Mouse (Mus musculus): ENCODE data around the gene Chek2. TPM values are rescaled to one million over a fixed set of nuclear protein-coding genes. Genes with fewer than 3 reads are reported as not detected.
"Not testable (repeated sequence)": the region's sequence is repeated elsewhere in the genome, so short reads cannot be mapped to it uniquely, and the experiment has no call there.

The Chek2 gene
- polyA plus RNA-seq, 1 experiment from 2014 or later = 13.1 TPM

GRCm38 (mm10) chr5:110808821-110809666 is 30.7 kb upstream of the Chek2 start:
- H3K4me2 ChIP-seq (replicated peaks) = peak overlapping the region; percentile 95
- peaks cover 12% of the 10 kb centered on the region; the same call in 1 of the 2 replicates for H3K36me3 ChIP-seq
- H3K27me3 ChIP-seq = no peaks in the 10 kb centered on the region
- peaks cover 52% of the 10 kb centered on the region for H3K4me1 ChIP-seq
- peak overlapping the region; percentile 92 for H3K27ac ChIP-seq (replicated peaks)
- H3K9ac ChIP-seq (replicated peaks) = peak overlapping the region; percentile 96
- no peak for ATAC-seq (replicated peaks)
- no peaks in the 10 kb centered on the region for H3K9me3 ChIP-seq
- H3K4me3 ChIP-seq = peak overlapping the region; percentile 85
- under 1% methylated on average over 27 of the region's 27 CpGs for WGBS

DNA sequence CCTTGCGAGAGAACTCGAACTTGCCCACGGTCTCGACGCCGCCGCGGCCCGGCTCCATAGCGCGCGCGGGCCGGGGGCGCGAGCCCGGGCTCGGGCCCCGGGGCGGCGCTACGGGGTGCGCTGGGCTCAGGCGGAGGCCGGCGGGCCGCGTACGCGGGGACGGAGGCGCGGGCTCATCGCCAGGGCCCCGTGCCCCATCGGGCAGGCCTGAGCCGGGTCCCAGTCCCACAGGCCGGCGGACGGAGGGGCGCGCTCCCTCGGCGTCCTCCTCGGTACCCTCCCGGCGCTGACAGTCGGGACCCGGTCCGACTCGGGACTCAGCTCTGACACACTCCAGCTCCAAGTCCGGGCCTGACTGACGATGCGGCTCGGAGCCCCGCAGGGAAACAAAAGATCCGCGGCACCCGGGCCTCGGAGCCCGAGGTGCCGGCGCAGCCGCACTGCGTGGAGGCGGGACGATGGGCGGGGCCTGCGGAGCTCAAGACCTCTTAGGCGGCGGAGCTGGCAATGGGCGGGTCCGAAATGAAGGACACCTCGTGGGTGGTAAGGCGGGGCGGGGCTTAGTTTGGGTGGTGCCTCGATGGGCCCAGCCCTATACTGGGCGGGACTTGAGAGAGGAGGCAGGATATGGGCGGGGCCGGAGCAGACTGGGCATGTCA is 30.0 kb upstream of the Chek2 start, which contains the start of gene Ulk1:
Gene Ulk1, minus strand, starts transcription at position 431 of the 659 bp plus-strand sequence.
- H3K4me1 ChIP-seq = peaks cover 45% of the 10 kb centered on the region

GRCm38 (mm10) chr5:110824421-110824820 is 15.4 kb upstream of the Chek2 start:
- no peak for ATAC-seq (replicated peaks)
- H3K4me2 ChIP-seq (replicated peaks) = no peak overlapping the region
- 91% methylated on average over 4 of the region's 4 CpGs for WGBS
- no peak overlapping the region for H3K9ac ChIP-seq (replicated peaks)
- no peaks in the 10 kb centered on the region for H3K4me1 ChIP-seq
- H3K27ac ChIP-seq (replicated peaks) = no peak overlapping the region
- H3K9me3 ChIP-seq = no peaks in the 10 kb centered on the region
- H3K4me3 ChIP-seq = no peak overlapping the region
- H3K27me3 ChIP-seq = no peaks in the 10 kb centered on the region
- no peaks in the 10 kb centered on the region for H3K36me3 ChIP-seq

More for the DNA sequence above, 30.0 kb upstream of the Chek2 start, which contains the start of gene Ulk1:
- under 1% methylated on average over 75 of the region's 80 CpGs for WGBS
- peak within 1 kb of the TSS; percentile 85 for H3K4me3 ChIP-seq
- peak within 1 kb of the TSS; percentile 96 for H3K9ac ChIP-seq (replicated peaks)
- H3K27me3 ChIP-seq = no peaks in the 10 kb centered on the region
- H3K9me3 ChIP-seq = no peaks in the 10 kb centered on the region
- ATAC-seq (replicated peaks) = peak; percentile 95
- H3K4me2 ChIP-seq (replicated peaks) = peak within 1 kb of the TSS; percentile 95
- peak within 1 kb of the TSS; percentile 92 for H3K27ac ChIP-seq (replicated peaks)
- H3K36me3 ChIP-seq = peaks cover 12% of the 10 kb centered on the region; the same call in 1 of the 2 replicates

- 93% methylated on average over 8 of the region's 8 CpGs for WGBS
- H3K9ac ChIP-seq (replicated peaks) = no peak overlapping the region
- H3K36me3 ChIP-seq = no peaks in the 10 kb centered on the region
- H3K9me3 ChIP-seq = no peaks in the 10 kb centered on the region
- H3K27ac ChIP-seq (replicated peaks) = no peak overlapping the region
- H3K4me1 ChIP-seq = no peaks in the 10 kb centered on the region
- H3K4me3 ChIP-seq = no peak overlapping the region
- H3K4me2 ChIP-seq (replicated peaks) = no peak overlapping the region
- no peaks in the 10 kb centered on the region for H3K27me3 ChIP-seq
- no peak for ATAC-seq (replicated peaks)
Observed at GRCm38 (mm10) chr5:110826781-110827495, 12.8 kb upstream of the Chek2 start.

DNA sequence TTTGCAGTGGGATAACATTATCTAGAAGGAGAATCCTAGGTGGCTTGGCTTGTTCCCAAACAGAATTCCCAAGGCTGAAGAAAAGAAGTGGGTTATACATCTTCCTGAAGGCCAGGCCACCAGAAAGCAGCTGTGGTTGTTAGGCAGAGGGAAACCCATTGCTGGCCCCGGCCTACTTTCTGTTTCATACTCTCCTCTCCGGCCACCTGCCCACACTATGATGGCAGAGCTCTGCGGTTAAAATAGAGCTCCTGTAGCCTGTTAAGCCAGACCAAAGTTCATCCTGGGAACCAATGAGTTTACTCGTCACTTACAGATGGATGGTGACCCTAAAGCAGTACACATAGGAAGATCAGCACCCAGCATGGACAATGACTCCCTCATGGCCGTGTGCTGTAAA is 12.2 kb upstream of the Chek2 start:
- Histone ChIP-seq H3K9me3 (no peaks in the 10 kb centered on the region), H3K4me3 (no peak overlapping the region), H3K27me3 (no peaks in the 10 kb centered on the region), H3K27ac (replicated peaks) (no peak overlapping the region), H3K9ac (replicated peaks) (no peak overlapping the region), H3K4me1 (no peaks in the 10 kb centered on the region), H3K36me3 (no peaks in the 10 kb centered on the region), H3K4me2 (replicated peaks) (no peak overlapping the region)
- 94% methylated on average over 5 of the region's 5 CpGs for WGBS
- no peak for ATAC-seq (replicated peaks)

DNA sequence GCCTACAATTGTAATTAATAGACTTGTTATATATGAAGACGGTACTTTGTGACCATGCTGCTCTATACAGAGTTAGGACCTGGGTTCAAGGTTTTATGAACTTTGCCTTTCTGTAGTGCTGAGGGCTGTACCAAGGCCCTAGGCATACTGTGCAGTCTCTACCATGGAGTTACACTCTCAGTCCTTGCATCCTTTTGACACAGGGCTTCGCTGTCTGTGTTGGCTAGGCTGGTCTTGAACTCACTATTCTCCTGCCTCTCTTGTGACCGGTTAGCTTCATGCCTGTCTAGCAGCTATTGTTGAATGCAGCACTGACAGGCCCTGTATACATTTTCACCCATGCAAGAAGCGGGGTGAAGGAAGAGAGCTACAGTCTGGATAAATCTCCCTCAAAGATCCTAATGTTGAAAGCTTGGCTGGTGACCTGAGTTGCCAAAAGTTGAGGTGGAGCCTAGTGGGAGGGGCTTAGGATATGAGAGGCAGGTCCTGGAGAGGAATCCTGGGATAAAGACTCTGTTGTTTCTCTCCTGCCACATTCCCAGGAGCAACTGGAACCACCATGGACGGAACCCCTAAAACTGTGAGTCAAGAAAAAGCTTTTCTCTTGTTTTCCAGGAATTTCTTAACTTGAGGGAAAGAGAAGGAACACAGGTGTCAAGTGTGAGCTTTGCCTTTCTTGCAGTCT is 8.6 kb upstream of the Chek2 start:
- WGBS = 88% methylated on average over 5 of the region's 5 CpGs
- Histone ChIP-seq H3K9me3 (no peaks in the 10 kb centered on the region), H3K4me2 (replicated peaks) (no peak overlapping the region), H3K9ac (replicated peaks) (no peak overlapping the region), H3K4me1 (no peaks in the 10 kb centered on the region), H3K27me3 (no peaks in the 10 kb centered on the region), H3K4me3 (no peak overlapping the region), H3K36me3 (no peaks in the 10 kb centered on the region), H3K27ac (replicated peaks) (no peak overlapping the region)
- ATAC-seq (replicated peaks) = no peak

DNA sequence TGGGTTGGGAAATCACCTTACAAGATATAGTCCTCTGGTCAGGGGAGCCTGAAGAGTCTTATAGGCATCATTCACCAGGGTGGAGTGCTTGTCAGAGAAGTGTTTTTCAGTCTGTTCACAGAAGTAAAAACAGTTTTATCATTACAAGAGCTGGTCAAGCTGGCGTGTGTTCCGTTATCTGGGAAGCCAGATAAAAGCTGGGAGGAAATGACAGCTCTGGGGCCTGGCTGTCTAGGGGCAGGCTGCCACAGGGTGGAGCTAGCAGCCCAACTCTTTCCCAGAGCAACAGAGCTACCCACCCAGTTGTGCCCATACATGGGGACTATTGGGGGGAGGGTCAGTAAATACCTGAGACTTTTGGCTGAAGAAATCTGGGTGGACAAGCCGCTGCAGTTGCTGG is 3.8 kb upstream of the Chek2 start:
- H3K9ac ChIP-seq (replicated peaks) = no peak overlapping the region
- ATAC-seq (replicated peaks) = no peak

DNA sequence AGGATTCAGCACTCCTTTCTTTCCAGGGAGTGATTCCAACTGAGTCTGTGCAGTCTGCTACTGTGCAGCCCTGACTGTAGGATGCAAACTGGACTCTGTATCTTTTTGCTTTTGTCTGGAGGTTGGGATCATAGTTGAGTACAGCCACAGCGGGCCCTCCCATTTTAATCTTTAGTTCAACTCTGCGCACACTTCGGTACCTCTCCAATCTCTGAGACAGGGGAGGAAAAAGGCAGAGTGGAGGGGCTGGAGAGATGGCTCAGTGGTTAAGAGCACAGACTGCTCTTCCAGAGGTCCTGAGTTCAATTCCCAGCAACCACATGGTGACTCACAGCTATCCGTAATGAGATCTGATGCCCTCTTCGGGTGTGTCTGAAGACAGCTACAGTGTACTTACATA is 1.8 kb upstream of the Chek2 start:
- H3K4me3 ChIP-seq; H3K9me3 ChIP-seq; H3K27me3 ChIP-seq; H3K27ac ChIP-seq (replicated peaks); H3K9ac ChIP-seq (replicated peaks); H3K4me2 ChIP-seq (replicated peaks); ATAC-seq (replicated peaks); H3K36me3 ChIP-seq: not testable (repeated sequence)
- H3K4me1 ChIP-seq = peaks cover 14% of the 10 kb centered on the region
- WGBS = 91% methylated on average over 5 of the region's 5 CpGs

More for the DNA sequence above, 3.8 kb upstream of the Chek2 start:
- no peak overlapping the region for H3K4me3 ChIP-seq
- H3K4me1 ChIP-seq = peaks cover 14% of the 10 kb centered on the region
- H3K27me3 ChIP-seq = no peaks in the 10 kb centered on the region
- no peak overlapping the region for H3K27ac ChIP-seq (replicated peaks)
- H3K36me3 ChIP-seq = no peaks in the 10 kb centered on the region
- no peaks in the 10 kb centered on the region for H3K9me3 ChIP-seq
- no peak overlapping the region for H3K4me2 ChIP-seq (replicated peaks)
- 29% methylated on average over 3 of the region's 3 CpGs for WGBS

GRCm38 (mm10) chr5:110839038-110839677 is 621 bp upstream of the Chek2 start:
- Histone ChIP-seq H3K4me3 (peak overlapping the region; percentile 87), H3K27me3 (no peaks in the 10 kb centered on the region), H3K9me3 (no peaks in the 10 kb centered on the region), H3K4me2 (replicated peaks) (peak overlapping the region; percentile 75), H3K9ac (replicated peaks) (peak overlapping the region; percentile 77), H3K4me1 (peaks cover 14% of the 10 kb centered on the region), H3K36me3 (no peaks in the 10 kb centered on the region), H3K27ac (replicated peaks) (peak overlapping the region; percentile 77)
- peak; percentile 77; the same call in 1 of the 2 replicates for ATAC-seq (replicated peaks)
- WGBS = 7% methylated on average over 28 of the region's 28 CpGs

GRCm38 (mm10) chr5:110840465-110840864 is 686 bp downstream of the Chek2 start:
- no peaks in the 10 kb centered on the region for H3K27me3 ChIP-seq
- H3K4me1 ChIP-seq = peaks cover 14% of the 10 kb centered on the region
- no peaks in the 10 kb centered on the region for H3K36me3 ChIP-seq
- ATAC-seq (replicated peaks) = no peak
- H3K4me2 ChIP-seq (replicated peaks) = peak overlapping the region; percentile 86
- H3K27ac ChIP-seq (replicated peaks) = peak overlapping the region; percentile 52; the same call in 1 of the 2 replicates
- no peaks in the 10 kb centered on the region for H3K9me3 ChIP-seq
- H3K9ac ChIP-seq (replicated peaks) = peak overlapping the region; percentile 39
- peak overlapping the region; percentile 87 for H3K4me3 ChIP-seq
- 9% methylated on average over 4 of the region's 4 CpGs for WGBS

Measured in forebrain, embryonic 15.5 days (tissue).